Mouse (Mus musculus) midbrain, embryonic 14.5 days (tissue): ENCODE measurements around the gene Hoxd1. TPM values are rescaled to one million over a fixed set of nuclear protein-coding genes. Genes with fewer than 3 reads are reported as not detected.
A peak's percentile ranks its signal among the peaks of the same experiment; 100 is the strongest.

Experiments
- ATAC-seq: fragments of 200-750 bp; cut with Nextera tagmentation; 2 replicates; pipeline ENCODE4 v1.8.0; 2017; ENCODE audit warnings: moderate number of reproducible peaks, moderate library complexity; ENCODE audit not compliant: low FRiP score, low TSS enrichment
- DNase-seq: peaks from one replicate; pipeline ENCODE4 v3.0.0-alpha.2; 2015
- H3K27ac ChIP-seq: fragments of 300-500 bp; sonication (generic); replicated peaks from 2 replicates; pipeline ENCODE4 v1.5.1; 2014; ENCODE audit warnings: mild to moderate bottlenecking, low read depth, low read length, moderate library complexity
- H3K27me3 ChIP-seq: fragments of 300-500 bp; sonication (generic); 2 replicates; pipeline ENCODE4 v1.6.1; 2014; ENCODE audit warnings: low read length, control low read depth, mixed read lengths; ENCODE audit not compliant: control insufficient read depth, insufficient read depth
- H3K36me3 ChIP-seq: fragments of 300-500 bp; sonication (generic); 2 replicates; pipeline ENCODE4 v1.6.1; 2014; ENCODE audit warnings: low read length, control low read depth; ENCODE audit not compliant: control insufficient read depth, insufficient read depth
- H3K4me1 ChIP-seq: fragments of 300-500 bp; sonication (generic); 2 replicates; pipeline ENCODE4 v1.6.1; 2014; ENCODE audit warnings: mild to moderate bottlenecking, antibody characterized with exemption, low read length, control low read depth; ENCODE audit not compliant: control insufficient read depth, insufficient read depth
- H3K4me2 ChIP-seq: fragments of 300-500 bp; sonication (generic); 2 replicates; pipeline ENCODE4 v1.6.1; 2014; ENCODE audit warnings: mild to moderate bottlenecking, low read length, moderate library complexity
- H3K4me3 ChIP-seq: fragments of 300-500 bp; sonication (generic); replicated peaks from 2 replicates; pipeline ENCODE4 v1.5.1; 2014; ENCODE audit warnings: low read depth, low read length
- H3K9ac ChIP-seq: fragments of 300-500 bp; sonication (generic); replicated peaks from 2 replicates; pipeline ENCODE4 v1.6.1; 2014; ENCODE audit warnings: mild to moderate bottlenecking, low read length, moderate library complexity
- H3K9me3 ChIP-seq: fragments of 300-500 bp; sonication (generic); 2 replicates; pipeline ENCODE4 v1.6.1; 2016; ENCODE audit warnings: low read length, control low read depth, mixed read lengths; ENCODE audit not compliant: control insufficient read depth
- WGBS: fragments of 180-500 bp; shearing (Covaris S2); extraction: QIAGEN DNeasy Blood & Tissue Kit; methylation state at CpG from one replicate; pipeline ENCODE4 v1.1.7; 2014; 5-methylcytosine and 5-hydroxymethylcytosine counted together
- microRNA counts: library from miRNA; unstranded; fragments of <30 nt; microRNA quantifications from one replicate; lab custom pipeline; 2016
- microRNA-seq: library from miRNA; unstranded; fragments of <30 nt; microRNA quantifications from one replicate; pipeline ENCODE4, GENCODE M21; 2016
- polyA plus RNA-seq: library from polyadenylated mRNA; unstranded; fragments of >200 nt; fragmentation: Nextera tagmentation; extraction: Ambion mirVana; gene quantifications from 2 replicates; pipeline ENCODE4 v1.2.1, GENCODE M21; 2014

Hoxd1 gene
- polyA plus RNA-seq, 1 experiment from 2014 or later, result not detected

DNA sequence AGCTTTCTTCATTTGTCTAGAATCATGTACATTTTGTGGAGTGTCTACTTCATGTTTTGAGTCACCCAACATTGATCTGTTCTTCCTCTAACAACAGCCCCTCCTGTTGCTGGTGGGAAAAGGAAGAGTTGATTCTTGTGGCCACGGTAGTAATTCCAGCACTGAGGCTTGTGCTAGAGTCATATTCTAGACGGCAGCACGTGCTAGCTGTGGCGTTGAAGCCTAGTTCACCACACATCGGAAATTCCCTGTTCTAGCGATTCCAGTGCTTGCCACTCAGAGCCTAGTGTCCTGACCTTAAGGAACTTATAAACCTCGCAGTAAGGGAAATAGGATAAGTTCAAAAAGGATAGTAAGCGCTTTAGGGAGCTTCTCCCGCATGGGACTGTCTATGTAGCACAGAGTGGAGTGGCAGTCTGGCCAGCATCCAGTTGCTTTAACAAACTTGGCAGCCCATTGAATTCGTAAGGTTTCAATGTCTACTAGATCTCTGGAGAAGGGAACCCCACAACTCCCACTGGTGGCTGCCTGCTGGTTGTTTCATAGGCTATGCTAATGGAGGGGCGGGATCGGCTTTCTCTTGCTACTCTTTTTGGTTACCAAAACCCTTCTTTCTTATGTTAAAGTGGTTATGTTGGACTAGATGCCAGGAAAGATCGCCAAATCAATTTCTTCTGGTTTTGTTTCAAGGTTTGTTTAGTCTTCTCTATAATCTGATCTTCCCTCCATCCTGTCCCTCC lies 14.9 kb downstream of the Hoxd1 start:
- H3K4me1 ChIP-seq, result no peaks in the 10 kb centered on the region
- ATAC-seq, result no peak
- H3K9ac ChIP-seq, result no peak overlapping the region
- H3K36me3 ChIP-seq, result no peaks in the 10 kb centered on the region
- WGBS, result 64% methylated on average over 13 of the region's 13 CpGs
- H3K27ac ChIP-seq, result no peak overlapping the region
- no peaks in the 10 kb centered on the region for H3K27me3 ChIP-seq
- H3K4me3 ChIP-seq, result no peak overlapping the region
- no peaks in the 10 kb centered on the region for H3K9me3 ChIP-seq
- no peak for DNase-seq
- H3K4me2 ChIP-seq, result no peak overlapping the region

DNA sequence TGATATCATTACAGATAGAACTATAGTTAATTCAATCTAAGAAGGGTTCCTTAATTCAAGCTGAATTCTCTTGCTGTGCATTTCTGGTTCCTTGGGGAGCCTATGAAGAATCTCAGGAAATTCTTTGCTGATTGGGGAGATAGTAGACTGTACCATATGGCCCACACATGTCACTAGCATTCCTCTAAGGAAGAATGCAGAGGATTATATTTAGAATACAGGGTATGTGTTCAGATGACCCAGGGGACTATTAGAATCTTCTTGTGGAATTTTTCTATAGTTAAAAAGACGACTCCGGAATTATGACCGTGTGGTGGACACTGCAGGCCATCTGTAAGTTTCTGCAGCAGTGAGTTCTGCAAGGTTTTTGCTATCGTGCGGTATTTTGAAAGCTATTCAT lies 18.6 kb downstream of the Hoxd1 start:
- WGBS, result 91% methylated on average over 5 of the region's 5 CpGs
- Histone ChIP-seq H3K4me1 (no peaks in the 10 kb centered on the region), H3K4me3 (no peak overlapping the region), H3K27ac (no peak overlapping the region), H3K36me3 (no peaks in the 10 kb centered on the region), H3K27me3 (no peaks in the 10 kb centered on the region), H3K9ac (no peak overlapping the region), H3K4me2 (no peak overlapping the region), H3K9me3 (no peaks in the 10 kb centered on the region)
- DNase-seq (no peak), ATAC-seq (no peak)

DNA sequence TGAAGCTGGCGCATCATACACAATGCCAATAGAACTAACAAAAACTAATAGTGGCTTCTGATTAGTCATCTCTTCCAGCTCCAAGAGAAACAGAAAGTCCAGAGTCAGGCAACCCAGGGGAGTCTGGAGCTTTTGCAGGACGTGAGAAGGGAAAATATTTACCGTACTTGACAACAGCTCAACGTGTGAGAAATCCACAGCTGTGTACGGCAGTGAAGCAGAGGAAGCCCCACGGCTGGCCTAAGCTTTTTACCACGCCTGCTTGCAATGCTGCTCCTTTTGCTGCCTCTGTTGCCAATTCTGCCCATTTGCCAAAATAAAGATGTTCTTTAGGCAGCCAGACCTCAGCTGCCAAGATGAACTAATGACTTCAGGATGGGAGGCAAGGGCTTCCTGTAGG lies 32.8 kb downstream of the Hoxd1 start:
- H3K27me3 ChIP-seq, result no peaks in the 10 kb centered on the region
- H3K4me2 ChIP-seq, result no peak overlapping the region
- no peaks in the 10 kb centered on the region for H3K4me1 ChIP-seq
- WGBS, result 67% methylated on average over 7 of the region's 7 CpGs
- H3K4me3 ChIP-seq, result no peak overlapping the region
- no peaks in the 10 kb centered on the region for H3K36me3 ChIP-seq
- no peak overlapping the region for H3K27ac ChIP-seq
- H3K9ac ChIP-seq, result no peak overlapping the region
- H3K9me3 ChIP-seq, result no peaks in the 10 kb centered on the region
- ATAC-seq (no peak), DNase-seq (peak; percentile 14)

DNA sequence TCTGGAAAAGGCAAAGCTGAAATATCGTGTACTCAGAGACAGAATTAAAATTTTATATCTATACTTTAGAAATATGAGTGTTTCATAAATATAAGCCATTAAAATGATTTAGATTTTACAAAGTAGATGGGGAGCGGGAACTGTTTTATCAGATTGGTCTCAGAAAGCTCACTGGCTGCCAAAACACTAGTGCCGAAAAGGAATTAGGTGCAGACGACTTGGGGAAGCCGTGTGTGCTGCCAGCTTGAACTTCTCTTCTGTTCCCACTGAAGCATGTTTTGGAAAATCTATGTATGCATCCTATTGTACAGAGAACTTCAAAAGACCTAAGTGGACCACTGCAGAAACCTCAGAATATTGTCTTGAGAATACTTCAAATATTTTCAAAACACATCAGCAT lies 45.7 kb downstream of the Hoxd1 start:
- H3K27me3 ChIP-seq, result no peaks in the 10 kb centered on the region
- no peak overlapping the region for H3K9ac ChIP-seq
- WGBS, result 82% methylated on average over 5 of the region's 5 CpGs
- ATAC-seq (no peak), DNase-seq (no peak)
- H3K4me2 ChIP-seq, result no peak overlapping the region
- H3K9me3 ChIP-seq, result no peaks in the 10 kb centered on the region
- H3K27ac ChIP-seq, result no peak overlapping the region
- H3K36me3 ChIP-seq, result no peaks in the 10 kb centered on the region
- H3K4me1 ChIP-seq, result no peaks in the 10 kb centered on the region
- H3K4me3 ChIP-seq, result no peak overlapping the region

MicroRNAs within 50 kb of the gene (microRNA counts, 519-probe panel; counts per million panel counts)
- not detected for microRNA mmu-miR-10b (lab: Ali Mortazavi, UCI)

Small RNA genes within 50 kb of the gene (microRNA-seq; reads per million reads assigned to microRNA genes)
- gene Mir10b, result 443 reads per million, percentile 71 among the genes with 10 or more reads in this experiment

Other genes starting within 250 kb of the Hoxd1 start
- 58.2 and 61.4 TPM in 2 replicates for gene Lnpk, start 183.5 kb upstream of the Hoxd1 start, polyA plus RNA-seq
- 1.2 and 1.7 TPM in 2 replicates for gene Evx2, start 103.4 kb upstream of the Hoxd1 start, polyA plus RNA-seq
- gene Hoxd13, start 94.7 kb upstream of the Hoxd1 start, polyA plus RNA-seq, result 0.11 TPM in 1 of 2 replicates, not detected in the other
- gene Hoxd12, start 88.0 kb upstream of the Hoxd1 start, polyA plus RNA-seq, result not detected in 2 replicates
- not detected in 2 replicates for gene Hoxd11, start 83.4 kb upstream of the Hoxd1 start, polyA plus RNA-seq
- gene Hoxd10, start 71.1 kb upstream of the Hoxd1 start, polyA plus RNA-seq, result not detected in 2 replicates
- gene Hoxd9, start 65.3 kb upstream of the Hoxd1 start, polyA plus RNA-seq, result not detected in 2 replicates
- not detected in 2 replicates for gene Hoxd8, start 58.4 kb upstream of the Hoxd1 start, polyA plus RNA-seq
- gene Hoxd3, start 51.1 kb upstream of the Hoxd1 start, polyA plus RNA-seq, result not detected in 2 replicates
- gene Hoxd4, start 51.1 kb upstream of the Hoxd1 start, polyA plus RNA-seq, result not detected in 2 replicates
- gene Gm28230, start 36.3 kb upstream of the Hoxd1 start, polyA plus RNA-seq, result not detected in 2 replicates
- 167 and 193 TPM in 2 replicates for gene Mtx2, start 62.8 kb downstream of the Hoxd1 start, polyA plus RNA-seq